Mouse (Mus musculus) stomach, postnatal 0 days (tissue): ENCODE data around the gene Tssc4.

Experiments used
- CTCF ChIP-seq: IDR thresholded peaks from 2 replicates; pipeline ENCODE4 v1.5.1; 2016; ENCODE audit warnings: antibody characterized with exemption, low read depth, mild to moderate bottlenecking, moderate library complexity
- EP300 ChIP-seq: optimal IDR thresholded peaks from 2 replicates; pipeline ENCODE3; 2016; ENCODE audit warnings: antibody characterized with exemption

DNA sequence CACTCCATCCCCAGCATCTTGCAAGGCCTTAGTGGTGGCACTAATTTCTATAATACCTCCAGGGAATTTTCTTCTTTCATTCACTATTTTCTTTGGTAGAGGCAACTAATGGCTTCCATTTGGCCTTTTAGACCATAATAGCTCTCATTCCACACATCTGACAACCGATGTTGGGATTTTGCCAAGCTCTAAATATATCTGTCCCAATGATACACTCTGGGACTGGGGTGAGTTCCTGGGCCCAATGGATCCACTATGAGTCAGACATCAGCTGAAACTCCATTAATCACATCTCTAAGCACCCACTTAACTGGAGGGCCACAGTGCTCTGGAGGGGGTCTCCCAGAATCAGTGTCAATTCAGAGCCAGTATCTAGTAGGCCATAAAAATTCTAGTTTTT, 37.2 kb upstream of the Tssc4 start:
- no peak for TF ChIP-seq CTCF
- TF ChIP-seq EP300: no peak
